Mouse (Mus musculus) G1E (cell line): Measurements from ENCODE around the gene Ddx6. TPM values are rescaled to one million over a fixed set of nuclear protein-coding genes. Genes with fewer than 3 reads are reported as not detected.
A peak's percentile ranks its signal among the peaks of the same experiment; 100 is the strongest.

Source experiments
- ATAC-seq: 2 replicates; pipeline ENCODE4 v1.8.0; 2016; ENCODE audit warnings: mild to moderate bottlenecking; ENCODE audit not compliant: insufficient number of reproducible peaks, poor library complexity, low FRiP score, severe bottlenecking; ENCODE audit errors: extremely low read depth
- DNase-seq: peaks from one replicate; pipeline ENCODE4 v3.0.0; 2012; ENCODE audit warnings: low spot score
- H3K27me3 ChIP-seq: 2 replicates; pipeline ENCODE4 v1.6.1; 2012; ENCODE audit warnings: mild to moderate bottlenecking, low read length, inconsistent platforms; ENCODE audit not compliant: insufficient read depth
- H3K36me3 ChIP-seq: replicated peaks from 2 replicates; pipeline ENCODE3; 2012; ENCODE audit warnings: mild to moderate bottlenecking, inconsistent platforms
- H3K4me1 ChIP-seq: 2 replicates; pipeline ENCODE4 v1.6.1; 2012; ENCODE audit warnings: low read depth, low read length, inconsistent platforms, mixed read lengths; ENCODE audit not compliant: insufficient read depth
- H3K4me3 ChIP-seq: 2 replicates; pipeline ENCODE4 v1.5.1; 2012; ENCODE audit warnings: low read depth, mild to moderate bottlenecking, inconsistent platforms, low read length, moderate library complexity, mixed read lengths
- H3K9me3 ChIP-seq: replicated peaks from 2 replicates; pipeline ENCODE4 v1.6.1; 2012; ENCODE audit warnings: inconsistent platforms
- CTCF ChIP-seq: IDR thresholded peaks from 2 replicates; pipeline ENCODE4 v1.5.1; 2012; ENCODE audit warnings: low read depth, low read length, inconsistent platforms, mixed read lengths
- GATA1 ChIP-seq: IDR thresholded peaks from 2 replicates; pipeline ENCODE4 v1.6.1; 2012; ENCODE audit warnings: borderline replicate concordance, low read length, inconsistent platforms, mixed read lengths
- GATA2 ChIP-seq: IDR thresholded peaks from 2 replicates; pipeline ENCODE4 v1.6.1; 2012; ENCODE audit warnings: low read depth, low read length, inconsistent platforms, borderline replicate concordance
- POLR2AphosphoS5 ChIP-seq: IDR thresholded peaks from 2 replicates; pipeline ENCODE4 v1.6.1; 2012; ENCODE audit warnings: low read depth, low read length, inconsistent platforms; ENCODE audit not compliant: insufficient replicate concordance
- TAL1 ChIP-seq: conservative IDR thresholded peaks from 2 replicates; pipeline ENCODE4 v1.6.1; 2012; ENCODE audit warnings: low read depth, low read length, inconsistent platforms, mixed read lengths
- polyA plus RNA-seq: library from polyadenylated mRNA; stranded (reverse); fragments of >175 nt; gene quantifications from 2 replicates; pipeline ENCODE4 v1.2.3, GENCODE M21; 2012
- total RNA-seq, 2 experiments: library from RNA; stranded (forward) in 1 of 2; stranded (reverse) in 1 of 2; fragments of 200-1000 nt in 1 of 2; fragments of >200 nt in 1 of 2; fragmentation: Nextera tagmentation in 1 of 2; gene quantifications; 2 replicates each; pipeline ENCODE4 v1.2.3; 2014 to 2017

The Ddx6 gene
- total and polyA plus RNA-seq, 3 experiments = 23.2 to 88.2 (median 54.5) TPM

- no peak for ATAC-seq
- no peak for TF ChIP-seq GATA1
- no peak for TF ChIP-seq TAL1
- TF ChIP-seq POLR2AphosphoS5 = no peak
- no peak for TF ChIP-seq GATA2
- no peak for TF ChIP-seq CTCF
- peaks cover 18% of the 10 kb centered on the region for H3K4me1 ChIP-seq
- no peak overlapping the region for H3K4me3 ChIP-seq
- peaks cover 18% of the 10 kb centered on the region for H3K36me3 ChIP-seq
- peaks cover 4% of the 10 kb centered on the region; the same call in 1 of the 2 replicates for H3K27me3 ChIP-seq
- DNase-seq = no peak
- no peaks in the 10 kb centered on the region for H3K9me3 ChIP-seq
These were observed 5.7 kb upstream of the Ddx6 start for GRCm38 (mm10) chr9:44598899-44599495.

DNA sequence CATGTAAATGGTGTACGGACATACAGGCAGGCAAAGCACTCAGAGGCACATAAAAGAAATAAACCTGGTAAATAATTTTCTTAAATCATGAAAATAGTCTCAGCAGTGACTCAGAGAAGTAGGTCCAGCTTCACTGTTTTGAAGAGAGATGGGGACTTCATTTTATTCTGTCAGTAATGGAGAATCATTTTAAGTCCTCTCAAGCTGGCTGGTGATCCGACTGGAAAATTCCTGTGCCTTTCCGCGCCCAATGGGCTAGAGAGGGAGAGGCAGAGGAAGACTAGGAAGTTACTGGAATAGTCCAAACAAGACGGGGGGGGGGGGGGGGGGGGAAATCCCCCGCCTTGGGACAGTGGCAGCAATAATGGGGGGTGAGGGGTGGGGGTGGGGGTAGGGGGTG, 5.1 kb upstream of the Ddx6 start:
- no peaks in the 10 kb centered on the region for H3K9me3 ChIP-seq
- no peak overlapping the region for H3K4me3 ChIP-seq
- ATAC-seq (no peak), DNase-seq (no peak)
- peaks cover 4% of the 10 kb centered on the region; the same call in 1 of the 2 replicates for H3K27me3 ChIP-seq
- peaks cover 20% of the 10 kb centered on the region for H3K4me1 ChIP-seq
- H3K36me3 ChIP-seq = peaks cover 18% of the 10 kb centered on the region
- TF ChIP-seq GATA1 = no peak
- TF ChIP-seq TAL1 = no peak
- TF ChIP-seq GATA2 = no peak
- TF ChIP-seq POLR2AphosphoS5 = no peak
- no peak for TF ChIP-seq CTCF

GRCm38 (mm10) chr9:44600801-44601200, 3.9 kb upstream of the Ddx6 start:
- Histone ChIP-seq H3K4me3 (no peak overlapping the region), H3K9me3 (no peaks in the 10 kb centered on the region), H3K36me3 (peaks cover 18% of the 10 kb centered on the region), H3K4me1 (peaks cover 21% of the 10 kb centered on the region), H3K27me3 (no peaks in the 10 kb centered on the region)
- ATAC-seq = no peak
- DNase-seq = no peak
- TF ChIP-seq POLR2AphosphoS5 = no peak
- no peak for TF ChIP-seq GATA2
- no peak for TF ChIP-seq CTCF
- no peak for TF ChIP-seq GATA1
- no peak for TF ChIP-seq TAL1

- ATAC-seq (no peak), DNase-seq (no peak)
- Histone ChIP-seq H3K4me3 (peak overlapping the region; percentile 21; the same call in 1 of the 2 replicates), H3K27me3 (no peaks in the 10 kb centered on the region), H3K4me1 (peaks cover 28% of the 10 kb centered on the region), H3K9me3 (no peaks in the 10 kb centered on the region), H3K36me3 (peaks cover 24% of the 10 kb centered on the region)
- no peak for TF ChIP-seq GATA1
- TF ChIP-seq TAL1 = no peak
These were observed 1.9 kb upstream of the Ddx6 start for GRCm38 (mm10) chr9:44602766-44603165.

DNA sequence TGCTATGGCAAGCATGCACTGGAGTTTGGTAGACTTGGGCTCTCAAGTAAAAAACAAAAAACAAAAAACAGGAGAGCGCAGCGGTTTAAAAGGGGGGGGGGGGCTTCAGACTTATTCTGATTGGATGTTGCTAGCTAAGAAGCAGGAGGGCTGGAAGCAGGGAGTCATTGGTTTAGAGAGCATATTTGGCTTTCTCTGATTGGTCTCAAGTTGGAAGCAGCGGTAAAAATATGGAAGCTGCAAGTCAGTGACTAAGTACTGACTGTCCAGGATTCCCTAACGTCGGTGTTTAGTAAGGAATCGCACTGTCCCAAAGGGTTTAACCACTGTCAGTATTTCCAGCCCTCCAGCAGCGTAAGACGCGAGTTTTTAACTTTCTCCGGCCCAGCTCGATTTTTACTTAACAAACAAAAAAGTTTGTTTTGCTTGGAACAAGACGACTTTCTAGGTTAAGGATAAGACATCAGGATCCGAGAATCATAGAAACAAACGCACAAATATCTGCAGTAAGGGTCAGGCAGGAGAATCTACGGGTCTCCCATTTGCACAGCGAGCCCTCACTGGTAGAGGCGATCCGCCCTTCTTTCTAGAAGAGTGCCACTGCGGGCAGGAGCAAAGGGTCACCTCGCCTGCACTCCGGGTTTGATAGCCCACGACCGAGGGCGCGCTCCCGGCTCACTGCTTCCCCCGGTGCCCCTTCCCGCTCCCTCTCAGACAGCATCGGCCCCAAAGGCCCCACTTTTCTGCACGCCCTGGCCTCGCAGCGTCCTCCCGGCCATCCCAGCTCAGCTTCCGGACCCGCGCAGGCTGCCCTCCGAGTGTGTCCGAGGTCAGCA, 1.0 kb upstream of the Ddx6 start:
- TF ChIP-seq GATA2 = no peak
- TF ChIP-seq POLR2AphosphoS5 = no peak
- no peak for TF ChIP-seq CTCF
- no peak for TF ChIP-seq TAL1
- no peak for TF ChIP-seq GATA1
- H3K27me3 ChIP-seq = no peaks in the 10 kb centered on the region
- H3K4me1 ChIP-seq = peaks cover 34% of the 10 kb centered on the region
- peak overlapping the region; percentile 95 for H3K4me3 ChIP-seq
- H3K9me3 ChIP-seq = no peaks in the 10 kb centered on the region
- DNase-seq (peak; percentile 94), ATAC-seq (peak; percentile 91)
- H3K36me3 ChIP-seq = peaks cover 32% of the 10 kb centered on the region

GRCm38 (mm10) chr9:44604290-44604778, 358 bp upstream of the Ddx6 start:
- H3K4me3 ChIP-seq = peak overlapping the region; percentile 95
- no peak for TF ChIP-seq GATA2
- no peak for TF ChIP-seq TAL1
- TF ChIP-seq POLR2AphosphoS5 = no peak
- TF ChIP-seq GATA1 = no peak
- TF ChIP-seq CTCF = no peak
- ATAC-seq = no peak
- H3K4me1 ChIP-seq = peaks cover 33% of the 10 kb centered on the region
- peak; percentile 76 for DNase-seq
- no peaks in the 10 kb centered on the region for H3K9me3 ChIP-seq
- no peaks in the 10 kb centered on the region for H3K27me3 ChIP-seq
- H3K36me3 ChIP-seq = peaks cover 32% of the 10 kb centered on the region
